Mouse (Mus musculus) yolk sac, embryonic 10.5 days (tissue): ENCODE measurements around the gene Gm9747.

Source experiments
- DNase-seq: peaks from one replicate; pipeline ENCODE4 v3.0.0-alpha.2; 2017; ENCODE audit warnings: low spot score

Gene Gm9747

DNA sequence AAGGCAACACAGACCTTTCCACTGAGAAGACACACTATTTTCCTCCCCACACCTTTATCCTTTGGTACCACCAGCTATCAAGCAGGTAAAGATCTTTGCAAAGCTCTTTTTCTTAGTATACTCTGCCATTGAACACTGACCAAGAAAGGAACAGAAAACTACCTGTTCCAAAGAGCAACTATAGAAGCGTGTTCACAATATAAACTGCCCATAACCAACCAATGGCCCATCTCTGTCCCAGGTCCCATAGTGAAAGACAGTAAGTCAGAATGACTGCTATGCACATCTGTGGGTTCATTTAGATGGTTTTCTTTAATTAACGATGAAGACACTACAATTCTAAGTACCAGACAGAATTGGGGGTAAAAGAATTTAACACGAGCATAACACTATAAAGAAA, at the start of gene Gm9747:
TSS of gene Gm9747 (plus strand) at position 301 of the 400 bp plus-strand sequence.
- no peak for DNase-seq

DNA sequence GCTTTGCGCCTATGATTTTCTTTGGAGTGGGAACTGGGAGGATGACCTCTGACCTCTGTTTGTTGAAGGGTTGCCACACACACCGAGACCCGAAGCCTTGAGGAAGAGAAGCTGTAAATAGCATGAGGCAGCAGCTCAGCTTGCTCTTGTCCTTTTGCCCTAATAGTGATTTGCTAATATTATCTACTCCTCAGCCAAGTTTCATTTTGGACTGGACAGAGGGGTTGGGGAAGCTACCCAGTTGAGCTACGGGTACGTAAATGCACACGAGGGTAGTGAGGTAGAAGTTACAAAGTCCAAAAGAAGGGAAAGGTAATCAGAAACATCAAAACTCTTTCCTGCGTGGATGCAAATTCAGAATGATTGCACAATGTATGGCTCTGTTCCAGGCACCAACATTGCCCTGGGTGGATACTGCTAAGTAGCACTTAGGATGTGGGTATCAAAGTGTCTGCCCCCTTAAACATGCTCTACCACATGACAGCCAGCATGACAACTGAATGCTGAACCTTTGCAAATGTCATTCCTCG, 48.9 kb upstream of the Gm9747 start:
- DNase-seq: no peak

GRCm38 (mm10) chr1:82188549-82189231, 44.2 kb upstream of the Gm9747 start:
- no peak for DNase-seq

DNA sequence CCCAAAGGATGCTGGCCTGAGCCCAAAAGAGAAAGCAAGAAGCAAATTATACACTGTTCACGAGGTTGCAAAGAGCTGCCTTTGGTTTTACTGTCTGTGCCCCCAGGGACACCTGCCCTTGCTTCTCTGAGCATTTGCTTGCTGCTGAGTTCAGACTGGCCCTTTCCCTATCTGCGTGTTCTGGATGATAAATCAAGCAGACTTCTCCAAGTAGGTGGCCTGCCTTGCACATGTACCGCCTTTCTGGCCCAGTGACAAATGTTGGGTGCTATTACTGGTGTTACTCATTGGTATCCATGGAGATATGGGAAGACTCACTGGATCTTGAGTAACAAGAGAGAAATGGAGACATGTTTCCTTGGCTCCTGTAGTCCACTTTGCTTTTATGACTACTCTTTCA, 43.4 kb upstream of the Gm9747 start:
- no peak for DNase-seq

- DNase-seq: no peak
These were observed 41.3 kb upstream of the Gm9747 start for GRCm38 (mm10) chr1:82191579-82191978.

DNA sequence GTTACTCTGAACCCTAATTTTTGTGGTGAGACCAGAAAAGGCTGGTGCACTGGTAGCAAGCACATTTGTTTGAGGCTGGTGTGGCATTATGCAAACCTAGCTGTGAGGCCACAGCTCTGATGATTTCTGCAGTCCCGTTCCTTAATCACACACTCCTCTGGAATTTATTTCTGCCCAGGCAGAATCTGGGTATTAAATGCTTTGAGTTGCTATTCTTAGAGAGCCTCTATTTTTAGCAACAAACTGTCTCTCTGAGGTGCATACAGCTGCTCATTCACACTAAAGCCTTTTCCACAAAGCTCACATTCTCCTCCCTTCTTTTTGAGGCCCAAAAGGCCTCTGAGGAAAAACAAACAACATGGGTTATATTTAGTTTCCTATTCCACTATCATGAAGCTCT, 33.0 kb upstream of the Gm9747 start:
- DNase-seq: no peak

GRCm38 (mm10) chr1:82200636-82201035, 32.3 kb upstream of the Gm9747 start:
- peak; percentile 19 for DNase-seq

GRCm38 (mm10) chr1:82207511-82207910, 25.4 kb upstream of the Gm9747 start:
- DNase-seq: no peak

DNA sequence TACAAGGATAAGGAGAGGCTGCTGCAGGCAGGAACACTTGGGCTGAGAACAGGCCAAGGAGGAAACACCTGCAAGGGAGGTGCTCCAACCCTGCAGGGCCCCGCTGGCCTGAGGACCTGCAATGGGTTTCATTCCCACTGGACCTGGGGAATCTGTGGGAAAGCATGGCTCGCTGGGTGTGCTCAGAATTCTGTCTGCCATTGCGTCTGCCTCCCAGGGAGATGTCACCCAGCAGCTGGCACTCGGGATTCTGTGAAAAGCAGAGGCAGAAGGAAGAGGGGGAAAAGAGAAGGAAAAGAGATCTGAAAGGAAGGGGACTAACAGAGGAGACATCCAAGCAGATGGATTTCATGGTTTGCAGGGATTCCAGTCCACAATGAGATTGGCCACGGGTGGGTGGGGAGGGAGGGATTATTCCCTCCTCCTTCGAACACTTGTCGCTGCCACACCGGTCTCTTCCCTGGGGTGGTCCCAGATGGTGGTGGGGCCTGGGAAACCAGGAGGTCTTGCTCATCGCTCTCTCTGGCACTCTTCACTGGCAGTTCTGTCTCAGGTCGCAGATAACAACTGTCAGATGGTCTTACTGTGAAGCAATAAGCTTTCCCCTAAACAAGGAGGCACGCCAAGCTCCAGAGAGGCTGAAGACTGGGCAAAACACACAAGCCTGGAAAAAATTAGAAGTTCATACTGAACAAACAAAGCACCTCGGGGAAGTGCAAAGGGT, 12.1 kb upstream of the Gm9747 start:
- no peak for DNase-seq

- no peak for DNase-seq
These were observed 11.4 kb upstream of the Gm9747 start for GRCm38 (mm10) chr1:82221462-82221861.

DNA sequence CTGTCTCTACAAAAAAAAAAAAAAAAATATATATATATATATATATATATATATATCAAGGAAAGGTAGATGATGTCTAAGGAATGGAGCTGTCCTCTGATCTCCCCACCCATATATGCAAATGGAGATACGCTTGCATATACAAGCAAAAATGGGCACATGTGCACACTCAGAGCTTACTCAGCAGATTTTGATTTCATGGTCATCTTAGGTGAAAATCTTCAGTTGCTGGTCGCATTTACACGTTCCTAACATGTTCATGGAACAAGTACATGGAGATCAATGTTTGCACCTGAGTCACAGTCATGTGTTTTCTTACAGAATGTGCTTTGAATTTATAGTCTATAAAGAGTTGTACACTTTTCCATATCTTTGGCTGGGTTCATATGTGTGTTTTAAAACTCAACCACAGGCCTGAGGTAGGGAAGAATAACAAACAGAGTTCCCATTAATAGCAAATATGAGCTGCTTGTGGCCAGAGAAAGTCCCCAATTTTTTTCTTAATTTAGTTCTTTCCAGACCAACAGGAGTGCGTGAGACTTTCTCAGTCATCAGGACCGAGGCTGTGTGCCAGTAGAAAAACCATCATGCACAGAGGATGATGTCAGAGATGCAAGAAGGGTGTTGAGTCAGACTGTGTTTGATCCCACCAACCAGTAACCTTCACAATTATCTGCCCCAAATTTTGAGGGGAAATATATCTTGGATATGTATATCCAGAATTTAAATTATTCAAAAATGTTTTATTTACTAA, 9.7 kb upstream of the Gm9747 start:
- no peak for DNase-seq

DNA sequence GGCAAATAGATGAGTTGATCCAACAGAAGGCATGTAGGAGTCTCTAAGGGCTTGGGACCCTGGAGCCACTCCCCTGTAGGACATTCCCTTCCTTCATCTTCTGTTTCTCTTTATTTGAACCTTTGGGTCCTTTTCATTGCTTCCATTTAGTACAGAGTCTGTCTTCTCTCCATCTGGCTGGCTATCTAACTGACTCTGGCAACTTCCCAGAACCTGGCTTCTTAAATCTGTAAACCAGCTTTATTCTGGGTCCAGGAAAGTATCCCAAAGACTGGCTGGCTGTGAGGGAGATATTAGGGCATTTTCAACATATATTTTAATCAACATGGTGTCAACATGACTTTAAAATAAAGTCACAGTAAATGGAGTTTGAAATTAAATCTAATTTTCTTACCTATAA, 4.1 kb upstream of the Gm9747 start:
- DNase-seq: no peak

- DNase-seq: no peak
These were observed 1.7 kb downstream of the Gm9747 start for GRCm38 (mm10) chr1:82234616-82235015.

- DNase-seq: no peak
These were observed 2.7 kb downstream of the Gm9747 start for GRCm38 (mm10) chr1:82235455-82236104.

GRCm38 (mm10) chr1:82238245-82238644, 5.3 kb downstream of the Gm9747 start:
- DNase-seq: no peak

GRCm38 (mm10) chr1:82239409-82240201, 6.7 kb downstream of the Gm9747 start:
- no peak for DNase-seq

DNA sequence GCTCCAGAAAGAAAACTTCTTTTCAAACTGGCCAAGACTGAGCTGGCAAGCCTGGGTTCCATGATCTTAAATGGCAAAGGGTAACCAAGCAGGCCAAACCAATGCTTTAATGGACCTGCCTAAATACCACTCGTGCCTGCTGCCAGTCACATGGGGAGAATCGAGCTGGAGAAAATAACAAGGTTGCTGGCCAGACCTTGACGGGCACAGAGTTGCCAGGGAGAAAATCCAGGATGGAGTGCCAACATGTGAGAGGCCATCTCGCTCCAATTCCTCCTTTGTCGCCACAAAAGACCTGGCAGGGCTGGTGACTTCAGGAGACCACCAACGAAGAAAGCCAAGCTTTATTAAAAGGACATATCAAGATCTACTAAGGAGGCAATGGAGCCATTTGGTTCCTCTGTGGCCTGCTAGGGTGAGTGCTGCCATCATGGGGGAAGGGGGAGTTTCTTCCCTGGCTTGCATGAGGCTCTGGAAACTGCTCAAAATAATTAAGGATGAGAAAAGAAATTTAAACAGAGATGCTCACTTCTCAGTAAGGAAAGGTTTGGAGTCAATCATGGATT, 10.4 kb downstream of the Gm9747 start:
- no peak for DNase-seq

GRCm38 (mm10) chr1:82245002-82245401, 12.1 kb downstream of the Gm9747 start:
- no peak for DNase-seq

GRCm38 (mm10) chr1:82247221-82247951, 14.5 kb downstream of the Gm9747 start:
- DNase-seq: no peak

- no peak for DNase-seq
These were observed 21.0 kb downstream of the Gm9747 start for GRCm38 (mm10) chr1:82253789-82254445.
